Mouse (Mus musculus) cerebellum, adult 2 months (tissue): ENCODE results near the gene Bloc1s1.

Experiments
- CTCF ChIP-seq: fragments of 200-500 bp; IDR thresholded peaks from 2 replicates; pipeline ENCODE4 v1.5.1; 2011; ENCODE audit warnings: low read depth, mild to moderate bottlenecking, control low read depth, low read length, moderate library complexity, borderline replicate concordance; ENCODE audit not compliant: insufficient read depth
- POLR2A ChIP-seq: fragments of 200-500 bp; IDR thresholded peaks from 2 replicates; pipeline ENCODE4 v1.6.1; 2011; ENCODE audit warnings: low read length, control low read depth, borderline replicate concordance; ENCODE audit not compliant: insufficient read depth

GRCm38 (mm10) chr10:128878811-128879210, 45.0 kb downstream of the Bloc1s1 start:
- no peak for TF ChIP-seq POLR2A
- no peak for TF ChIP-seq CTCF
